Mouse (Mus musculus): Measurements from ENCODE around the gene Dock2.

Gene Dock2

DNA sequence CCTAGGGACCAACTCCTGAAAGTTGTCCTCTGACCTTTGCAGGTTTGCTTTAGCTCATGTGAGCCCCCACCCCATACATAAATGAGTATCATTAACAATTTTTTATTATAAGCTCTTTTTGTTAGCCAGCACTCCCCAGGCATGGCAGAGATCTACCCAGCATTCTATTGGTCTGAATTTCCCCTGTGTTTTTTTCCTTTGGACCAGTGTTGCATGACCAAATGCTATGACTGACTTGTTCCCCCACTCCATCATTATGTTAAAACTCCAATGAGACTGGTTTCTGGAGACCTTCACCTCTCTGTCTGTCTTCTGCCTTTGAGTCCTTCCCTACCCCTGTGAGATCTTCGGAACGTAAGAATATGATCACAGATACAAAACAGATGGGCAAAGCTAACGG is 588.5 kb downstream of the Dock2 start:
- no peak for DNase-seq (ENCODE audit: low spot score in 2 of 2)

DNA sequence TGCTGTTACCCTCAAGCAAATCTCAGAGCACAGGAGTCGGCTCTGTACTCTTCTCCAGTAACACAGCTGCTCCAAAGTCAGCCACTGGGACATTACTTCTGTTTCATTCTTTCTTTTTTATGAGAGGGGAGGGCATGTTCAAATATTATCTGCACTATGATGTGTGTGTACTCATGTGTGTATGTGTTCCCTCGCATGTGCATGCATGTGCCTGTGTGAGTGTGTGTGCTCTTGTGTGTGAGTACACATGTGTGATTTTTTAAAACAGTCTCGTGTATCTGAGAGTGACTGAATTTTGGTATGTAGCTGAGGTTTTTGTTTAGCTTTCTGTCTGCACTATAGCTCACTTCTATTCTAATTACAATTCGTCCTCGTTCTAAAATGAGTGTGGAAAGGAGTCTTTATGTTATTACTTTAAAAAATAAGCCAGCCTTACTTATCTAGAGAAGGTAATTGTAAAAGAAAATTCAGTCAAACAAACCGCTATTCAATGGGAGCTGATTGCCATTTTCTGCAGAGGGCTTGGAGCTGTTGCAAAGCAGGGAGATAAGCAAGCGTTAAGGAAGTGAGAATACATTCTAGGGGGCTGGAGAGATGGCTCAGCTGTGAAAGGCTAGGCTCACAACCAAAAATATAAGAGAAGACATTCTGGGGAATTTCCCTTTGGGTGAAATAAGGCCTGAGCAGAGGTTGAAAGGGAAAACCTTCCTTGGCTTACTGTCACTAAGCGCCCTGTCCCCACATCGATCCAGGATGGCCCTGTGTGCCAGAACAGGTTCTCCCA is 589.3 kb downstream of the Dock2 start:
- no peak for DNase-seq (ENCODE audit: low spot score in 2 of 2)

DNA sequence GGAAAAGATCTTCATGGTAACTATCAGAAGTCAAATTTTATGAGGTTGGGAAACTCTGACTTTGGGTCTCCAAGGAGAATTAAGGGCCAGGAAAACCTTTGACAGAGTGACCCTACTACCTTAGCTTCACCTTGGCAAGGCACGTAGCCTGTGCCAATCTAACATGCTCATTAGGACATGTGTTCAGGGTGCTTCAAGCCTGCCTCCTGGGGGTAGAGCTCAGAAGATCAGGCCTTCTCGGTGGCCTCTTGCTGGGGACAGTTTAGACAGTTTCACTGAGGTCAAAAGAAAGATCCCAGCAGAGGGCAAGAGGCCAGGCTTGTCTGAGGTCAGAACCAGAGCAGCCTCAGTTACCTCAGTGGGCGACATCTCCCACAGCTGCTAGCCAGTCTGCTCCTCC is 590.0 kb downstream of the Dock2 start:
- DNase-seq (ENCODE audit: low spot score in 2 of 2) = no peak

DNA sequence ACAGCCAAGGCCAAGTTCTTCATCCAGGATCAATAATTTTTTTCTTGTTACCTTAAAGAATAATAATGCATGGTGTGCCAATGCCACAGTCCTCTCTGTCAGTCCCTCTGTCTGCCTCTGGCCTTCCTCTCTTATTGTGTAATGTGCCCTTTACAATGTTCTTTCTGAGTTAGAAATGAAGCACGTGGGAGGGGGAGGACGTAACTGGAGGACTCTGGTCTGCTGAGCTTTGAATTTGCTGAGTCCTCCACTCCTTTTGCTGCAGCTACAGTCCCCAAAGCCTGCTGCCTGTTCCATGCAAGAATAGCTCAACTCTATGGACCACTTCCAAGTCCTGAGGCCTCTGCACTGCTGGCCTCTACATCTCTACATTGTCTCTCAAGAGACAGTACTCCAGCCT is 599.4 kb downstream of the Dock2 start:
- no peak for DNase-seq (ENCODE audit: low spot score in 2 of 2)

DNA sequence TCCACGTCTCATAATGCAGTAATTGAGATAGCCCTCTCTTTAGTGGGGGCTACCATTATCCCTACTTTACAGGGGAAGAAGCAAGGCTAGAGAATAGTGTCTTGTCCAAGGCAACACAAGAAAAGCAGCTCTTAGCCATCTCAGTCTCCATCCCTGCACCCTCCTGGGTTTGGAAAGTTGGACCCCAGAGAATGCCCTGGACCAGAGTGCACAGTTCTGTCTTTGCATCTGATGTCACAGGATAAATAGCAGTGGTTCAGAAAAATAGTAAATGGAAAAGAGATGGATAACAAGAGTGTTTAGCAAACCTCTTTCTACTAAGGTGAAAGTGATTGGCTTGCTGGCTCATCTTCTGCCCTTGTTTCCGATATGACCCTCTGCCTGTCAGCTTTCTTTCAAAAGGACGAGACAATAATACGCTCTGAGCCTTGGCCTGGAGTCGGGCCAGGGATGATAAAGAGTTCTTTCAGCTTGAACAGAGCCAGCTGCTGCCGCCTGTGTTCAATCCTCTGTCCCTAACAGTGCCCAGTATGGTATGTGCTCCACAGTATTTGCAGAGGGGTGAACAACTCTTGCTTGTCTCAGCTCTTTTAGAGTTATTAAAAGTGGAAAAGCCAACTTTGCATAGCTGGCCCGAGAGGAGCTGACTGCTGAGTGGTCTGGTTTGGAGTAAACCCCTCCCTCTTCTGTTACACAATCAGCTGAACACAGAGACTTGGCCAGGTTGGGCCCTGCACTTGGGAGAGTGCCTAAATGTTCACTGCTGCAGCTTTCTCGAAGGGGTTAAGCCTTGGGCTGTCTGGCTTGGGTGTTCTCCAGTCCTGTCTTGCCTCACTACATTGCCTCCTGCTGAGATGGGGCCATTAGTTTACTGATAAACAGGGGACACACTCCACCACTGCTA is 602.2 kb downstream of the Dock2 start:
- DNase-seq (ENCODE audit: low spot score in 2 of 2) = peak in 1 of 2 experiments; percentile 37

DNA sequence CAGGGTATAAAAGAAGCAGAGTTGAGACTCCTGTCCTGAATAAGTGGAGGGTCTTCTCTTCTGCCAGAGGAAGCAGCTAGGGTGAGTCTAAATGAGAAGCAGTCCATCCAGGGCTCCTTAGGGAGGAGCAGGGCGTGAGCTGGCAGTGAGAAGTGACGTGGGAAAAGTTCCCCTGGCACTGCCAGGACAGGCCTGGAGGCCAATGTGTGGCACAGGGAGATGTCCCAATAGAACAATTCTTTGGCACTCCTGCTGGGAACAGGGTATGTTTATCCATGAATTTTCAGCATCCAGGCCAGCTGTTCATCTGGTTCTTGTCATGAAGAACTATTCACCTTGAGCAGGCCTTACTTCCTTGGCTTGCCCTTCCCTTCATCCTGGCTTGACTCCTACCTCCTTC is 604.9 kb downstream of the Dock2 start:
- no peak for DNase-seq (ENCODE audit: low spot score in 2 of 2)
